Mouse (Mus musculus): Measurements from ENCODE around the gene Poc1a.
A peak's percentile ranks its signal among the peaks of the same experiment; 100 is the strongest.

Poc1a gene

GRCm38 (mm10) chr9:106368831-106369501, 88.1 kb downstream of the Poc1a start:
- peak; percentile 69 for DNase-seq

GRCm38 (mm10) chr9:106369801-106370485, 89.1 kb downstream of the Poc1a start:
- peak; percentile 57 for DNase-seq

- DNase-seq: no peak
These were observed 89.9 kb downstream of the Poc1a start for GRCm38 (mm10) chr9:106370620-106371383.

- DNase-seq: peak; percentile 48
These were observed 90.5 kb downstream of the Poc1a start for GRCm38 (mm10) chr9:106371384-106371671.

- peak; percentile 86 for DNase-seq
These were observed 90.9 kb downstream of the Poc1a start for GRCm38 (mm10) chr9:106371776-106372175.

GRCm38 (mm10) chr9:106372431-106373412, 91.9 kb downstream of the Poc1a start:
- no peak for DNase-seq

- DNase-seq: no peak
These were observed 93.1 kb downstream of the Poc1a start for GRCm38 (mm10) chr9:106373973-106374372.

- no peak for DNase-seq
These were observed 96.4 kb downstream of the Poc1a start for GRCm38 (mm10) chr9:106377247-106377646.

GRCm38 (mm10) chr9:106378045-106378444, 97.2 kb downstream of the Poc1a start:
- DNase-seq: no peak

GRCm38 (mm10) chr9:106378753-106379152, 97.9 kb downstream of the Poc1a start:
- no peak for DNase-seq

GRCm38 (mm10) chr9:106386181-106386864, 105.5 kb downstream of the Poc1a start:
- DNase-seq: no peak

- DNase-seq: no peak
These were observed 112.1 kb downstream of the Poc1a start for GRCm38 (mm10) chr9:106392828-106393527.

GRCm38 (mm10) chr9:106393548-106393947, 112.7 kb downstream of the Poc1a start:
- no peak for DNase-seq

- DNase-seq: peak; percentile 41
These were observed 114.1 kb downstream of the Poc1a start for GRCm38 (mm10) chr9:106394649-106395602.

- DNase-seq: no peak
These were observed 116.9 kb downstream of the Poc1a start for GRCm38 (mm10) chr9:106397733-106398132.

GRCm38 (mm10) chr9:106398667-106399311, 117.9 kb downstream of the Poc1a start:
- no peak for DNase-seq

GRCm38 (mm10) chr9:106399808-106400207, 118.9 kb downstream of the Poc1a start:
- no peak for DNase-seq

Measured in kidney, adult 18-20 months (tissue).